Mouse (Mus musculus) heart, embryonic 16.5 days (tissue): ENCODE results near the gene Cpn1. TPM values are rescaled to one million over a fixed set of nuclear protein-coding genes. Genes with fewer than 3 reads are reported as not detected.

Source experiments
- ATAC-seq: fragments of 200-750 bp; cut with Nextera tagmentation; replicated peaks from 2 replicates; pipeline ENCODE4 v1.8.0; 2017; ENCODE audit warnings: moderate number of reproducible peaks; ENCODE audit not compliant: insufficient read depth, low FRiP score; ENCODE audit errors: extremely low read depth
- H3K27ac ChIP-seq: fragments of 300-500 bp; sonication (generic); 2 replicates; pipeline ENCODE4 v1.5.1; 2014; ENCODE audit warnings: mild to moderate bottlenecking, low read length, control low read depth, moderate library complexity
- H3K27me3 ChIP-seq: fragments of 300-500 bp; sonication (generic); 2 replicates; pipeline ENCODE4 v1.6.1; 2014; ENCODE audit warnings: low read length, mixed read lengths; ENCODE audit not compliant: control insufficient read depth, insufficient read depth
- H3K36me3 ChIP-seq: fragments of 300-500 bp; sonication (generic); 2 replicates; pipeline ENCODE4 v1.6.1; 2014; ENCODE audit not compliant: control insufficient read depth, insufficient read depth
- H3K4me1 ChIP-seq: fragments of 300-500 bp; sonication (generic); 2 replicates; pipeline ENCODE4 v1.6.1; 2014; ENCODE audit warnings: low read length, mixed read lengths; ENCODE audit not compliant: control insufficient read depth, insufficient read depth
- H3K4me2 ChIP-seq: fragments of 300-500 bp; sonication (generic); 2 replicates; pipeline ENCODE4 v1.6.1; 2014; ENCODE audit warnings: low read depth, mild to moderate bottlenecking, control low read depth, low read length
- H3K4me3 ChIP-seq: fragments of 300-500 bp; sonication (generic); 2 replicates; pipeline ENCODE4 v1.5.1; 2014; ENCODE audit warnings: mild to moderate bottlenecking, control low read depth, low read length
- H3K9ac ChIP-seq: fragments of 300-500 bp; sonication (generic); 2 replicates; pipeline ENCODE4 v1.6.1; 2014; ENCODE audit warnings: low read length, control low read depth
- H3K9me3 ChIP-seq: fragments of 300-500 bp; sonication (generic); replicated peaks from 2 replicates; pipeline ENCODE4 v1.6.1; 2016; ENCODE audit warnings: low read length; ENCODE audit not compliant: control insufficient read depth
- WGBS: fragments of 180-500 bp; shearing (Covaris S2); extraction: QIAGEN DNeasy Blood & Tissue Kit; methylation state at CpG from one replicate; pipeline ENCODE4 v1.1.7; 2014; 5-methylcytosine and 5-hydroxymethylcytosine counted together
- polyA plus RNA-seq: library from polyadenylated mRNA; unstranded; fragments of >200 nt; fragmentation: Nextera tagmentation; extraction: Ambion mirVana; gene quantifications from 2 replicates; pipeline ENCODE4 v1.2.1, GENCODE M21; 2015

Cpn1 gene
- polyA plus RNA-seq = 0.45 and 0.57 TPM in 2 replicates

DNA sequence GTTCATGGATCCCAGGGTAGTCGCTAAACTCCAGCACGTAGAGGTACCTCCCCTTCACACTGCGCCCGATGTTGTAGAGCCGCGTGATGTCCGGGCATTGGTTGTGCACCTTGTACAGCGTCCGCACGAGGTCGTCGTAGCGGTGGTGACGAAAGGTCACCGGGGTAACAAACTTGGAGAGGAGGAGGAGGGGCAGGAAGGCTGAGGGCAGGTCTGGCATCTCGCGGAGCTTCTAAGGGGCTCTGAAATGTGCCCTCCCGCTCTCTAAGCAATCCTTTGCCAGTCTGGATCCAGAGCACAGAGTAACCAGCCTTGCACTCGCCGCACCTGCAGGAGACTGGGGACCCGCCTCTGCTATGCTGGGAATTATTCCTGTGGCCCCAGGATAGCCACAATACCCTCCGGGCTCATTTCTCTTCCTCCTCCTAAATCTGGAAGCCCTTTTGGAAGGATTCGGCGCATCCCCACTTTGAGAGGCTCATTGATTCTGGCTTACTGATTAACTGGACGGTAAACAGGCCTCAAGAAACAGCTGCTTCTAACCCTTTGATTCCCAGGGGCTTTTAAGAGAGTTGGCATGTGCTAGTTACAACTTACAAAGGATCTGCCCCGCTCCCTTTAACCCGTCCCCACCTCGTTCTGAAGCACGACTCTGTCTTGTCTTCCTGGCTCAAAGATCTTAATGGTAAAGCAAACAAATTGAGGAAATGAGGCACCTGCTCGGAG lies at the start of gene Cpn1:
Cpn1 (minus strand) TSS at position 488 of the 726 bp plus-strand sequence.
- 0 out of 2 replicates have a peak within 1 kb of the TSS, but pooled peaks have one; percentile 9 for H3K4me3 ChIP-seq
- H3K9ac ChIP-seq = no peak within 1 kb of the TSS
- H3K9me3 ChIP-seq = no peaks in the 10 kb centered on the region
- H3K4me1 ChIP-seq = no peaks in the 10 kb centered on the region
- WGBS = 25% methylated on average over 30 of the region's 30 CpGs
- H3K36me3 ChIP-seq = no peaks in the 10 kb centered on the region
- H3K4me2 ChIP-seq = peak within 1 kb of the TSS; percentile 31; the same call in 1 of the 2 replicates
- H3K27ac ChIP-seq = no peak within 1 kb of the TSS
- ATAC-seq = no peak; the same call in 1 of the 2 replicates
- peaks cover 4% of the 10 kb centered on the region; the same call in 1 of the 2 replicates for H3K27me3 ChIP-seq

DNA sequence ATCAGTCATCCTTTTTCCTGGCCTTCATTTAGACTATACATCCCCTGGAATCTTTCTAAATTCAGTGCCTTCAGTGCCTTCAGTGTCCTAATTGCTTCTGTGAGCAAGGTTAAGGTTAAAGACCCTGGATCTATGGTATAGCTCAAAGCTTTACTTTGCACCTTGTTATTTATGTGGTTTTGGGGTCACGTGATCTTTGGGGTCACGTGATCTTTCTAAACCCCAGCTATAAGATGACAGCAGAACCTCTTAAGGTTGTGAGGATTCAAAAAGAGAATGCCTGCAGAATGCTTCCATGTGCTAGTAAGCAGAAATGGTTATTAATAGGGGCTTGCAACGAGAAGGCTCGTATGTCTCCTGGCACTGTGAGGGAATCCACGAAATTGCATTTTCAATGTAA lies 47.0 kb upstream of the Cpn1 start:
- H3K36me3 ChIP-seq = peaks cover 6% of the 10 kb centered on the region
- no peaks in the 10 kb centered on the region for H3K4me1 ChIP-seq
- no peak overlapping the region for H3K27ac ChIP-seq
- no peaks in the 10 kb centered on the region for H3K9me3 ChIP-seq
- no peak overlapping the region for H3K9ac ChIP-seq
- H3K27me3 ChIP-seq = no peaks in the 10 kb centered on the region
- H3K4me2 ChIP-seq = no peak overlapping the region
- H3K4me3 ChIP-seq = no peak overlapping the region
- no peak for ATAC-seq
- 91% methylated on average over 5 of the region's 5 CpGs for WGBS

DNA sequence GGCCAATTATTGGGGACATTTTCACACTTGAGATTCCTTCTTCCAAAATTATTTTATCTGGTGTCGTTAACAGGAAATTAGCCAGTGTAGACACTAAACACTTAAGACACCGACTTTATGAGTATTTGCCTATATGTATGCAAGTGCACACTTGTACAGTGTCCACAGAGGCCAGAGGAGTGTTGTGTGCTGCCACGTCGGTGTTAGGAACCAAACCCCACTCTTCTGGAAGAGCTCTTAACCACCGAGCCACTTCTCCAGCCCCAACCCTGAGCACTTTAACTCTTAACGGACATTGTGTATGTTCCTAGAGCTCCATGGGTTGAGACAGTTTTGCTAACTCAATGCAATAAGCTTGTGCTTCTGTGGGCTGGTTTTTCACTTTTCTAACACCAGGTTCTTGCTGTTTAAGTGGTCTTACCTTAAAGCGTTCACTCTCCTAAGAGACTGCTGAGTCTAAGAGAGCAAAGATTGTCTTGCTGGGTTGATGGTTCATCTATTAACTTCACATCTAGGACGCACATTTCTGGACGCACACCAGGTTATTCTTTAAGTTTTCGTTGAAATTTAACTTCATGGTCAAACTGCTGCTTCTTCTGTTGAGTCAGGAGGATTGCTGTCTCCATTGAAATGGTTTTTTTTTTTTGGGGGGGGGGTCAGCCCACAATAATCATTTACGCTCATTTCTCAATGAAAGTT lies 45.8 kb upstream of the Cpn1 start:
- no peaks in the 10 kb centered on the region for H3K27me3 ChIP-seq
- no peaks in the 10 kb centered on the region; the same call in 1 of the 2 replicates for H3K36me3 ChIP-seq
- no peak overlapping the region for H3K4me3 ChIP-seq
- WGBS = 85% methylated on average over 11 of the region's 11 CpGs
- no peak for ATAC-seq
- H3K4me2 ChIP-seq = no peak overlapping the region
- no peak overlapping the region for H3K27ac ChIP-seq
- no peaks in the 10 kb centered on the region for H3K4me1 ChIP-seq
- no peak overlapping the region for H3K9ac ChIP-seq
- no peaks in the 10 kb centered on the region for H3K9me3 ChIP-seq

DNA sequence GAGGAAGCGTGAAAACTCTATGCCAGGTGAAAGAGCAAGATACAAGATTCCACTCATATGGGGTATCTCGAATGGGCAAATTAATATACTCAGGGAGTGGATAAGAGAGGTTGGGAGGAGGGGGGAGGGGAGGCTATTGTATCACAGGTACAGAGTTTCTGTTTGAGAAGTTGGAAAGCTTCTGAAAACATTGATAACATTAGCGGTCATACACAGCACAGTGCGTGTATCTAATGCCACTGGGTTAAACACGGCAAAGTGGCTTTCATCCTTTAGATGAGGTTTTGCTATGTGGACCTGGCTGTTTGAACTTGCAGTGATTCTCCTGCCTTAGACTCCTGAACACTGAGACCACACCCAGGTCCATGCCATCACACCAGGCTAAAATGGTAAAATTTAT lies 43.7 kb upstream of the Cpn1 start:
- Histone ChIP-seq H3K4me3 (no peak overlapping the region), H3K9me3 (no peaks in the 10 kb centered on the region), H3K4me1 (no peaks in the 10 kb centered on the region), H3K36me3 (no peaks in the 10 kb centered on the region), H3K9ac (no peak overlapping the region), H3K27ac (no peak overlapping the region), H3K27me3 (no peaks in the 10 kb centered on the region), H3K4me2 (no peak overlapping the region)
- no peak for ATAC-seq
- WGBS = 79% methylated on average over 5 of the region's 5 CpGs

DNA sequence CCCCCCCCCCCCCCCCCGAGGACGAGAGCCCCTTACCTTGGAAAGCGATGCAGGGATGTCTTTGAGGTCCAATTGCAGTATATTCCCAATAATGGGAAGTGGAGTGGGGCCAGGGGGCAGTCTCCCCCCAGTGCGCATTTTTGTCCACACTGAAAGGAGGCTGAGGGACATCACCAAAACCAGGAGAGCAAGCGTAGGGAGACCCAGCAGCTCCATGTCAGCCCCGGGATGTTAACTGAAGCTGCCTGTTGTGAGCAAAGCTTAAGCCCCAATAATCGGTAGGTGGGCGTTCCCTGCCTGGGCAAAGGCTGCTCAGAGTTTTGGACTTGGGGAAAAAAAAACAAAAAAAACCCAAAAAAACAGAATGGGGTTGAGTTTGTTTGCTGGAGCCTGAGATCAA lies 42.6 kb upstream of the Cpn1 start, which contains the start of gene Cyp2c23:
Cyp2c23 (minus strand) TSS at position 237 of the 400 bp plus-strand sequence.
- no peak within 1 kb of the TSS for H3K4me3 ChIP-seq
- WGBS = 73% methylated on average over 5 of the region's 8 CpGs
- H3K9me3 ChIP-seq = no peaks in the 10 kb centered on the region
- no peak for ATAC-seq
- H3K9ac ChIP-seq = no peak within 1 kb of the TSS
- H3K4me2 ChIP-seq = no peak within 1 kb of the TSS
- no peaks in the 10 kb centered on the region for H3K36me3 ChIP-seq
- no peaks in the 10 kb centered on the region for H3K4me1 ChIP-seq
- H3K27ac ChIP-seq = no peak within 1 kb of the TSS
- no peaks in the 10 kb centered on the region for H3K27me3 ChIP-seq

DNA sequence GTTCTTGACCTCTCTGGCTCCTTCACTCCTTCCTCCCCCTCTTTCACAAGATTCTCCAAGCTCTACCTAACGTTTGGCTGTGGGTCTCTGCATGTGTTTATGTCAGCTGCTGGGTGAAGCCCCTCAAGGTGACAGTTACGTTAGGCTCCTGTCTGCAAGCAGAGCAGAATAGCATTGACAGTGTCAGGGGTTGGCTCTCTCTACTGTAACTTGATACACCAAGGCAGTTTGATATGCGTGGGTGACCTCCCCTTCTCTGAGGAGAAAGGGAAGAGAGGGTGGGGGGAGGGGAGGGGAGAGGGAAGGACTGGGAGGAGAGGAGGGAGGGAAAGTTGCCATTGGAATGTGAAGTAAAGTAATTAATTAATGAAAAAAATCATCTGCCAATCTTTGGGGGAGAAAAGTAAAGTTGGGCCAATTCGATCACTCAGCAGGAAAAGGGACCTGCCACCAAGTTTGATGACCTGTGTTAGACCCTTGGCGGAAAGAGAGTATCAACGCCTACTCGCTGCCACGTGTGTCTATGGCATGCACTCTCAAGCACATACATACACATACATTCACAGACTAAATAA lies 40.7 kb upstream of the Cpn1 start:
- Histone ChIP-seq H3K4me2 (no peak overlapping the region), H3K36me3 (no peaks in the 10 kb centered on the region), H3K27ac (no peak overlapping the region), H3K9me3 (no peaks in the 10 kb centered on the region), H3K27me3 (no peaks in the 10 kb centered on the region), H3K4me1 (no peaks in the 10 kb centered on the region), H3K9ac (no peak overlapping the region), H3K4me3 (no peak overlapping the region)
- 59% methylated on average over 8 of the region's 8 CpGs for WGBS
- no peak for ATAC-seq

- no peak for ATAC-seq
- Histone ChIP-seq H3K4me2 (no peak overlapping the region), H3K27ac (no peak overlapping the region), H3K4me3 (no peak overlapping the region), H3K36me3 (no peaks in the 10 kb centered on the region), H3K27me3 (no peaks in the 10 kb centered on the region), H3K4me1 (no peaks in the 10 kb centered on the region), H3K9ac (no peak overlapping the region), H3K9me3 (no peaks in the 10 kb centered on the region)
- WGBS = 77% methylated on average over 13 of the region's 13 CpGs
Measured at GRCm38 (mm10) chr19:44024921-44025585, 38.7 kb upstream of the Cpn1 start.

GRCm38 (mm10) chr19:44023066-44023465 lies 36.7 kb upstream of the Cpn1 start:
- no peaks in the 10 kb centered on the region for H3K27me3 ChIP-seq
- no peaks in the 10 kb centered on the region for H3K9me3 ChIP-seq
- H3K36me3 ChIP-seq = no peaks in the 10 kb centered on the region
- no peak overlapping the region for H3K27ac ChIP-seq
- ATAC-seq = no peak
- WGBS = 62% methylated on average over 5 of the region's 5 CpGs
- H3K4me3 ChIP-seq = no peak overlapping the region
- no peak overlapping the region for H3K9ac ChIP-seq
- no peak overlapping the region for H3K4me2 ChIP-seq
- no peaks in the 10 kb centered on the region for H3K4me1 ChIP-seq
